Mouse (Mus musculus): ENCODE results near the gene Trank1.
A peak's percentile ranks its signal among the peaks of the same experiment; 100 is the strongest.

Gene Trank1

GRCm38 (mm10) chr9:111383046-111383445 lies 71.5 kb downstream of the Trank1 start:
- no peak for DNase-seq

- no peak for DNase-seq
Observed at GRCm38 (mm10) chr9:111383756-111384155, 72.2 kb downstream of the Trank1 start.

- DNase-seq, result no peak
Observed at GRCm38 (mm10) chr9:111385526-111386491, 74.3 kb downstream of the Trank1 start.

- peak; percentile 46 for DNase-seq
Observed at GRCm38 (mm10) chr9:111386569-111386968, 75.0 kb downstream of the Trank1 start.

GRCm38 (mm10) chr9:111387576-111387975 lies 76.0 kb downstream of the Trank1 start:
- DNase-seq, result no peak

GRCm38 (mm10) chr9:111390016-111390415 lies 78.5 kb downstream of the Trank1 start:
- peak; percentile 18 for DNase-seq

GRCm38 (mm10) chr9:111391036-111391435 lies 79.5 kb downstream of the Trank1 start:
- no peak for DNase-seq

- no peak for DNase-seq
Observed at GRCm38 (mm10) chr9:111391926-111392442, 80.4 kb downstream of the Trank1 start.

- no peak for DNase-seq
Observed at GRCm38 (mm10) chr9:111395265-111395664, 83.7 kb downstream of the Trank1 start.

- no peak for DNase-seq
Observed at GRCm38 (mm10) chr9:111398059-111398458, 86.5 kb downstream of the Trank1 start.

GRCm38 (mm10) chr9:111400089-111400488 lies 88.5 kb downstream of the Trank1 start:
- no peak for DNase-seq

GRCm38 (mm10) chr9:111403159-111403558 lies 91.6 kb downstream of the Trank1 start:
- DNase-seq, result no peak

GRCm38 (mm10) chr9:111404346-111405079 lies 93.0 kb downstream of the Trank1 start:
- DNase-seq, result no peak

GRCm38 (mm10) chr9:111405080-111405428 lies 93.5 kb downstream of the Trank1 start:
- DNase-seq, result no peak

- peak; percentile 19 for DNase-seq
Observed at GRCm38 (mm10) chr9:111408012-111408411, 96.5 kb downstream of the Trank1 start.

- no peak for DNase-seq
Observed at GRCm38 (mm10) chr9:111408427-111408826, 96.9 kb downstream of the Trank1 start.

GRCm38 (mm10) chr9:111412471-111413160 lies 101.1 kb downstream of the Trank1 start:
- DNase-seq, result no peak

- DNase-seq, result no peak
Observed at GRCm38 (mm10) chr9:111421862-111422261, 110.3 kb downstream of the Trank1 start.

- no peak for DNase-seq
Observed at GRCm38 (mm10) chr9:111422567-111422966, 111.0 kb downstream of the Trank1 start.

- DNase-seq, result peak; percentile 28
Observed at GRCm38 (mm10) chr9:111425113-111425512, 113.6 kb downstream of the Trank1 start.

- DNase-seq, result no peak
Observed at GRCm38 (mm10) chr9:111425952-111426351, 114.4 kb downstream of the Trank1 start.

- DNase-seq, result no peak
Observed at GRCm38 (mm10) chr9:111427891-111428555, 116.5 kb downstream of the Trank1 start.

All from lung, postnatal 36 days (tissue).